Mouse (Mus musculus): ENCODE measurements around the gene Slc33a1. TPM values are rescaled to one million over a fixed set of nuclear protein-coding genes. Genes with fewer than 3 reads are reported as not detected.

Slc33a1 gene
- polyA plus RNA-seq, 1 experiment: 10.0 TPM

DNA sequence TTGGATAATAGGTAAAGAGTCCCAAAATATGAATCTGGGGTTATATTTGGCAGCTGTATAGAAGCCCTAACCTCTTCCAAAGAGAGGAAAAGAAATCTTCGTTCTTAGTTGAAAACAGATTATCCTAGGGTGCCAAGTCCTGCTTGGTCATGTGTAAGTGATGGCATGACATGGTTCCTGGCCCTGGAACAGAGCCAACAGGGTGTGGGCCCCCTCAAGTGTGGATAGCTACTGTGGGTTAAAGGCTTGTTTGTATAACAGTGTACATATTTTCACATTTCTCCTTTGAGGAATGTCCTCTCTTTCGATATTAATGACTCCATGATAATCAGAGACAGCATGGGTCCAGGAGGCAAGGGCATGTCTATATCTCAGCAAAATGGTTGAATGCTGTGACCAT is 25.6 kb downstream of the Slc33a1 start:
- Histone ChIP-seq H3K27me3 (ENCODE audit: control insufficient read depth, insufficient read depth, insufficient read length) (no peaks in the 10 kb centered on the region), H3ac (ENCODE audit: control insufficient read depth, insufficient read length, low read depth) (no peak overlapping the region)

DNA sequence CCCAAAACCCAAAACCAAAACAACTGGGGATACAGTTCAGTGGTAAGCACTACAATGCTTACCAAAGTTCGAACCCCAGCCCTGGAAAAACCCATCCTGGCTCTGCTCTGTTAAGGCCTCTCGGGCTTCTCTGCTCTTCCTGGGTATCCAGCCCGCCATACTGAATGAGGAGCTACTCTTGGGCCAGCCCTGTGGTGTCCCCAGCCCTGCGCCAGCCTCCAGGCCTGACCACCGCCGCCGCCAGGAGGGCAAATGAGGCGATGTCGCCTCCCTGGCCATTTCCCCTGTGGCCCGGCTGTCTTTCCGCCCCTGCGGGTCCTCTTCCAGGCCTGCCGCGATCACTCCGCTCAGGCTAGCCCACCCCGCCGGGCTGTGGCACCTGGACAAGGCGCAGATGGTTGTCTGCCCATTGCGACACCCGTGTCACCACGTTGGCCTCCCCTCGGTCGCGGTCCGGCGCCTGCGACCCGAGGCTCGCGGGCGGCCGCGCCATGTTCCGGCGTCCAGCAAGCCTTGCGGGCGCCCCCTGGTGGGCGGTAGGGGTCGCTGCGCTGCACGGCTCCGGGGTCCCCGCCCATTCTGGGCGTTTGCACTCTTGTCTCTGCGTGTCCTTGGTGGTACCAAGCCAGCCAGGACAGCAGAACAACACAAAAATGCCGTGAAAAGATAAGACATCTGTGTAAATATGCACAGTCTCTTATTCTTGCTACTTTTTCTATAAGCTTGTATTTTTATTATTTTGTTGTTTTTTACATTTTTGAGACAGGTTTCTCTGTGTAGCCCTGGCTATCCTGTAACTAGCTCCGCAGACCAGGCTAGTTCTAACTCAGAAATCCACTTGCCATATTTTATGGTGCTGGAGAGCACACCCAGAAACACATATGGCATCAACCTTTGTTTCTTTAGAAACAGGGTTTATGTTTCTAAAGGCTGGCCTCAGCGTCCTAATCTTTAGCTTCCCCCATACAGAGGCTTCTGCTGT is 35.4 kb downstream of the Slc33a1 start, which contains the start of gene E130311K13Rik:
E130311K13Rik (minus strand) TSS at position 595 of the 982 bp plus-strand sequence.
- H3K36me3 ChIP-seq (ENCODE audit: control insufficient read depth, insufficient read depth): no peaks in the 10 kb centered on the region
- H3K79me2 ChIP-seq (ENCODE audit: control insufficient read depth, insufficient read depth): no peaks in the 10 kb centered on the region
- H3K79me3 ChIP-seq (ENCODE audit: low read depth): no peaks in the 10 kb centered on the region

More for the DNA sequence above, 25.6 kb downstream of the Slc33a1 start:
- no peaks in the 10 kb centered on the region for H3K79me2 ChIP-seq (ENCODE audit: control insufficient read depth, insufficient read depth)
- no peaks in the 10 kb centered on the region for H3K79me3 ChIP-seq (ENCODE audit: low read depth)
- no peak for TF ChIP-seq CTCF (IDR thresholded peaks at IDR 0.05; ENCODE audit: control insufficient read depth, insufficient read depth, insufficient read length)
- H3K4me3 ChIP-seq (ENCODE audit: insufficient read depth, poor library complexity, severe bottlenecking): no peak overlapping the region
- H3K36me3 ChIP-seq (ENCODE audit: control insufficient read depth, insufficient read depth): peaks cover 21% of the 10 kb centered on the region

DNA sequence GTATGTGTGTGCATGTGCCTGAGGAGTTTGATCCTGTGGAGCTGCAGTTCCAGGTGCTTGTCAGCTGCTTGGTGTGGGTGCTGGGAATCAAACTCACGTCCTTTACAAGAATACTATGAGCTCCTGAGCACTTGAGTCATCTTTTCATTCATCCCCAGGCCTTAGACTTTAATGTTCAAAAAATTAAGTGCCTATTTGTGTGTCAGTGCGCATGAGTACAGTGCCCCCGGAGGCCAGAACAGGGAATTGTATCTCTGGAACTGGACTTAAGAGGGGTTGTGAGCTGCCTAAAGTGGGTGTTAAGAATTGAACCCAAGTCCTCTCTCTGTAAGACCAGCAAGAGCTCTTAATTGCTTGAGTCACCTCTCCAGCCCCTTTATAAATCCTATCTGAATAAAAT is 44.9 kb downstream of the Slc33a1 start:
- Histone ChIP-seq H3K79me2 (ENCODE audit: control insufficient read depth, insufficient read depth) (no peaks in the 10 kb centered on the region), H3K79me3 (ENCODE audit: low read depth) (no peaks in the 10 kb centered on the region), H3K27me3 (ENCODE audit: control insufficient read depth, insufficient read depth, insufficient read length) (no peaks in the 10 kb centered on the region), H3ac (ENCODE audit: control insufficient read depth, insufficient read length, low read depth) (no peak overlapping the region), H3K4me3 (ENCODE audit: insufficient read depth, poor library complexity, severe bottlenecking) (no peak overlapping the region), H3K36me3 (ENCODE audit: control insufficient read depth, insufficient read depth) (peaks cover 3% of the 10 kb centered on the region)
- TF ChIP-seq MYOD1 (IDR thresholded peaks at IDR 0.05; ENCODE audit: control insufficient read depth, insufficient read length, low read depth): no peak

More for the DNA sequence above, 35.4 kb downstream of the Slc33a1 start, which contains the start of gene E130311K13Rik:
- no peaks in the 10 kb centered on the region for H3K27me3 ChIP-seq (ENCODE audit: control insufficient read depth, insufficient read depth, insufficient read length)
- peak within 1 kb of the TSS; percentile 78 for H3ac ChIP-seq (ENCODE audit: control insufficient read depth, insufficient read length, low read depth)
- TF ChIP-seq MAX (IDR thresholded peaks at IDR 0.05) (peak; percentile 27), CEBPB (IDR thresholded peaks at IDR 0.05; ENCODE audit: low read depth) (peak; percentile 38), FOSL1 (IDR thresholded peaks at IDR 0.05; ENCODE audit: insufficient read depth, low read length, poor library complexity, severe bottlenecking) (no peak), CTCF (IDR thresholded peaks at IDR 0.05; ENCODE audit: control insufficient read depth, insufficient read depth, insufficient read length) (peak; percentile 97), MYOG (IDR thresholded peaks at IDR 0.05; ENCODE audit: control insufficient read depth, extremely low read depth, insufficient read length) (no peak), USF1 (IDR thresholded peaks at IDR 0.05; ENCODE audit: low read depth) (no peak), MYOD1 (IDR thresholded peaks at IDR 0.05; ENCODE audit: control insufficient read depth, insufficient read length, low read depth) (no peak)
- H3K4me3 ChIP-seq (ENCODE audit: insufficient read depth, poor library complexity, severe bottlenecking): peak within 1 kb of the TSS; percentile 34

DNA sequence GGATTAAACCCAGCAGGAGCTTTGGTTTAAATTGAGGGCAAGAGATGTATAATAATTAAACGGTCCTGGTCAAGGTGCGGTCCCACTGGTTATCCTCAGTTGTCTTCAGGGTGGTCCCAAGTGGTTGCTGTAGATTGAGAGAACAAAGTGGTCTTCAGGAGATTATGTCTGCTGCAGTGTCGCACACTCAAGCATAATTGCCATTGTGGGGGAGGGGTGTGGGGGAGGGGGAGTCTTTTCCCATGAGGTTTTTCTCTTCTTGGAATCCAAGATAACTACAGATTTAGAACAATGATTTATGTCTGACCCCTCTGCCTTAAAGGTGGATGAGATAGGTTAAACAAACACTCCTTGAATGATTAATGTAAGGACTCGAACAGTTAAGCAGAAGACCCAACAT is 54.3 kb downstream of the Slc33a1 start:
- no peaks in the 10 kb centered on the region for H3K79me3 ChIP-seq (ENCODE audit: low read depth)
- TF ChIP-seq MYOG (IDR thresholded peaks at IDR 0.05; ENCODE audit: control insufficient read depth, extremely low read depth, insufficient read length) (no peak), FOSL1 (IDR thresholded peaks at IDR 0.05; ENCODE audit: insufficient read depth, low read length, poor library complexity, severe bottlenecking) (no peak), CTCF (IDR thresholded peaks at IDR 0.05; ENCODE audit: control insufficient read depth, insufficient read depth, insufficient read length) (no peak), MAX (IDR thresholded peaks at IDR 0.05) (no peak), MYOD1 (IDR thresholded peaks at IDR 0.05; ENCODE audit: control insufficient read depth, insufficient read length, low read depth) (no peak)
- H3K27me3 ChIP-seq (ENCODE audit: control insufficient read depth, insufficient read depth, insufficient read length): peaks cover 1% of the 10 kb centered on the region
- no peaks in the 10 kb centered on the region for H3K79me2 ChIP-seq (ENCODE audit: control insufficient read depth, insufficient read depth)
- H3K36me3 ChIP-seq (ENCODE audit: control insufficient read depth, insufficient read depth): no peaks in the 10 kb centered on the region
- H3K4me3 ChIP-seq (ENCODE audit: insufficient read depth, poor library complexity, severe bottlenecking): no peak overlapping the region
- no peak overlapping the region for H3ac ChIP-seq (ENCODE audit: control insufficient read depth, insufficient read length, low read depth)

DNA sequence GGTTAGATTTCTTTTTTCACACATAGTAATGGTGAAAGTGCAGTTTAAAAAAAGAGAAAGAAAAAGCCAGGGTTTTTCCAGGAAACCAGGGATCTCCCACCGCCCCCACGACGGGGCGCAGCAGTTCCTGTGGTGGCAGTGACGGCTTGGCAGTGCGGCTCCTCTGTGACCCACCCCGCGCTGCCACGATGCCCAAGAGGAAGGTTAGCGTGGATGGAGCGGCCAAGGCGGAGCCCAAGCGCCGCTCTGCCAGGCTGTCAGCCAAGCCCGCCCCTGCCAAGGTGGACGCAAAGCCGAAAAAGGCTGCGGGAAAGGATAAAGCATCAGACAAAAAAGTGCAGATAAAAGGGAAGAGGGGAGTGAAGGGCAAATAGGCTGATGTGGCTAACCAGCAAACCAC is 59.3 kb downstream of the Slc33a1 start:
- H3K27me3 ChIP-seq (ENCODE audit: control insufficient read depth, insufficient read depth, insufficient read length): peaks cover 4% of the 10 kb centered on the region
- TF ChIP-seq CTCF (IDR thresholded peaks at IDR 0.05; ENCODE audit: control insufficient read depth, insufficient read depth, insufficient read length): no peak
- no peak for TF ChIP-seq MYOG (IDR thresholded peaks at IDR 0.05; ENCODE audit: control insufficient read depth, extremely low read depth, insufficient read length)
- TF ChIP-seq MAX (IDR thresholded peaks at IDR 0.05): no peak
- no peak for TF ChIP-seq MYOD1 (IDR thresholded peaks at IDR 0.05; ENCODE audit: control insufficient read depth, insufficient read length, low read depth)
- no peak for TF ChIP-seq CEBPB (IDR thresholded peaks at IDR 0.05; ENCODE audit: low read depth)
- no peak for TF ChIP-seq FOSL1 (IDR thresholded peaks at IDR 0.05; ENCODE audit: insufficient read depth, low read length, poor library complexity, severe bottlenecking)
- no peak for TF ChIP-seq USF1 (IDR thresholded peaks at IDR 0.05; ENCODE audit: low read depth)
- H3K36me3 ChIP-seq (ENCODE audit: control insufficient read depth, insufficient read depth): no peaks in the 10 kb centered on the region
- no peak overlapping the region for H3ac ChIP-seq (ENCODE audit: control insufficient read depth, insufficient read length, low read depth)
- H3K79me3 ChIP-seq (ENCODE audit: low read depth): no peaks in the 10 kb centered on the region
- no peak overlapping the region for H3K4me3 ChIP-seq (ENCODE audit: insufficient read depth, poor library complexity, severe bottlenecking)
- no peaks in the 10 kb centered on the region for H3K79me2 ChIP-seq (ENCODE audit: control insufficient read depth, insufficient read depth)

DNA sequence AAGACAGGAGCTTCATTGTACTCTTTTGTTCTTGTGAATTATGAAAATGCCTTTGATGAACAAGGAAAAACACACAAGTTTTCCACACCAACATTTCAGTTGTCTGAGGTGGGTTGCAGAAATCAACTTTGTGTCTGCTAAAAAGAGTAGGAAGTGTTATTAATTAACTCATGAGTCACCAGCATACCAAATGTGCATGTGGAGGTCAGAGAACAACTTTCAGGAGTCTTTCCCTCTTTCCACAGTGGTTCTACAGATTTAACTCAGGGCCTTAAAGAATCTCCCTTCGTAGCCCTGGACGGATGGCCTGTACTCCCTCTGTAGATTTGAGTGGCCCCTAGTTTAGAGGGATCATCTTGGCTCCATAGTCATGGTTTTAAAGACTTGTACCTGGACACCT is 60.4 kb downstream of the Slc33a1 start:
- Histone ChIP-seq H3K4me3 (ENCODE audit: insufficient read depth, poor library complexity, severe bottlenecking) (no peak overlapping the region), H3K79me3 (ENCODE audit: low read depth) (no peaks in the 10 kb centered on the region), H3ac (ENCODE audit: control insufficient read depth, insufficient read length, low read depth) (no peak overlapping the region), H3K36me3 (ENCODE audit: control insufficient read depth, insufficient read depth) (no peaks in the 10 kb centered on the region), H3K79me2 (ENCODE audit: control insufficient read depth, insufficient read depth) (no peaks in the 10 kb centered on the region), H3K27me3 (ENCODE audit: control insufficient read depth, insufficient read depth, insufficient read length) (peaks cover 4% of the 10 kb centered on the region)
- no peak for TF ChIP-seq CEBPB (IDR thresholded peaks at IDR 0.05; ENCODE audit: low read depth)
- TF ChIP-seq CTCF (IDR thresholded peaks at IDR 0.05; ENCODE audit: control insufficient read depth, insufficient read depth, insufficient read length): no peak
- no peak for TF ChIP-seq MYOG (IDR thresholded peaks at IDR 0.05; ENCODE audit: control insufficient read depth, extremely low read depth, insufficient read length)
- no peak for TF ChIP-seq MAX (IDR thresholded peaks at IDR 0.05)
- no peak for TF ChIP-seq MYOD1 (IDR thresholded peaks at IDR 0.05; ENCODE audit: control insufficient read depth, insufficient read length, low read depth)

Data from C2C12 (cell line).